Mouse (Mus musculus): ENCODE data around the gene Sp1. TPM values are rescaled to one million over a fixed set of nuclear protein-coding genes. Genes with fewer than 3 reads are reported as not detected.

The Sp1 gene
- polyA plus RNA-seq, 1 experiment from 2014 or later, result 4.7 TPM

DNA sequence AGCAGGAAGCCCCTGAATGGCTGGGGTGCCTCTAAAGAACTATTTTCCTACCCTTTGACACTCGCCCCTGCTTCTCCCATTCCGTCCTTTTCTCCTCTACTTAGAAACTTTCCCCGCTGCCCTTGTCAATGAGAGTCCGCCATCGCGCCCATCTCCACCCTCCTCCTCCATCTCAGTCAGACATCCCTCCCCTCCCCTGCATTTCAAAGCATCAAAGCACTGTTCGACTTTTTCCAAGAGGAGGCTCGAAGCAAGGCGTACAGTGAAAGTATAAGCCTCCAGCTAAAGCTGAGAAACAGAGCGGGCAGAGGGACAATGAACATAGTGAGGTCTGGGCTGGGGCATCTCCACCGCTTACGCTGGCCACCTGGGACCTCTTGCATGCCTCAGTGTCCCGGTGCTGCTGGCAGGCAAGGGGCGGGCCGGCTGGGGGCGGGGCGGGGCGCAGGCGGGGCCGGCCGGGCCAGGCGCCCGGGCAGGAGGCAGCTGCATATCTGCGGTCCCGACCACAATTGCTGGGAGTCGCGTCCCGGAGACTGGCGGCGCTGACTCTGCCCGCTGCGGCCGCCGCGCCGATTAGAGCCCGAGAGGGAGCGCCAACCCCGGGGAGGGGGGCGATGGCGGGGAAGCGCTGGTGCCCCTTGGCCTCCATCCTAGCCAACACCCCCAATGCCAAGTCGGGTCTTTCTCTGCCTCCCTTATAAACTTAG lies 29.3 kb upstream of the Sp1 start:
- peak; percentile 79 for DNase-seq (ENCODE audit: low spot score)
- peak overlapping the region; percentile 79 for H3K27ac ChIP-seq (replicated peaks)
- under 1% methylated on average over 43 of the region's 43 CpGs for WGBS
- H3K9me3 ChIP-seq (ENCODE audit: control insufficient read depth, low read length), result no peaks in the 10 kb centered on the region
- peak overlapping the region; percentile 97 for H3K4me2 ChIP-seq (replicated peaks; ENCODE audit: low read depth)
- H3K9ac ChIP-seq (ENCODE audit: low read length), result peak overlapping the region; percentile 70
- peak overlapping the region; percentile 64 for H3K4me3 ChIP-seq (ENCODE audit: low read depth, low read length)
- peak; percentile 77 for ATAC-seq (ENCODE audit: low FRiP score, low TSS enrichment)
- TF ChIP-seq CTCF (IDR thresholded peaks at IDR 0.05; ENCODE audit: low read depth) (no peak), EP300 (optimal IDR thresholded peaks at IDR 0.05) (no peak)
- no peaks in the 10 kb centered on the region for H3K36me3 ChIP-seq (ENCODE audit: control insufficient read depth, insufficient read depth, low read length)
- H3K27me3 ChIP-seq (ENCODE audit: control insufficient read depth, insufficient read depth, low read length), result no peaks in the 10 kb centered on the region
- H3K4me1 ChIP-seq (replicated peaks; ENCODE audit: control insufficient read depth, insufficient read depth), result 0 out of 2 replicates have a peak, but pooled peaks cover 3% of the 10 kb centered on the region

DNA sequence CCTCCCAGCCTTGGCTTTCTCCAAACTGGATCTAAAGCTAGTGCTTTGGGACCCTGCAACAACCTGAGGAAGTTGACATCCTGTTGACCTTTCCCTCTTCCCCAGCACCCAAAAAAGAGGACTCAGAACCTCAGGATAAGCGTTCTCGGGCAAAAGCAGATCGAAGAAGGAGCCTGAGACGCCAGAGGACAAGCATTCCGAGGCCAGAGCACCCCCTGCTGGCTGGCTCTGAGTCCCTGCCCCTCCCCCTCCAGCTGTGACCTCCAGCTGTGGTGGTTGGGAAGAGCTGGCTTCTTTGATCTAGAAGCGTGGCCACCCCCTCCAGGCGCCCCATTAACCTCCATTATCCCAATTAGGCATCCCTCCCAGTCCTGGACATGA lies 28.8 kb upstream of the Sp1 start:
- Histone ChIP-seq H3K9me3 (ENCODE audit: control insufficient read depth, low read length) (no peaks in the 10 kb centered on the region), H3K4me2 (replicated peaks; ENCODE audit: low read depth) (peak overlapping the region; percentile 97), H3K9ac (ENCODE audit: low read length) (peak overlapping the region; percentile 70), H3K36me3 (ENCODE audit: control insufficient read depth, insufficient read depth, low read length) (no peaks in the 10 kb centered on the region), H3K27me3 (ENCODE audit: control insufficient read depth, insufficient read depth, low read length) (no peaks in the 10 kb centered on the region), H3K4me3 (ENCODE audit: low read depth, low read length) (peak overlapping the region; percentile 64), H3K4me1 (replicated peaks; ENCODE audit: control insufficient read depth, insufficient read depth) (0 out of 2 replicates have a peak, but pooled peaks cover 3% of the 10 kb centered on the region), H3K27ac (replicated peaks) (peak overlapping the region; percentile 79)
- WGBS, result 3% methylated on average over 7 of the region's 7 CpGs
- DNase-seq (ENCODE audit: low spot score) (peak; percentile 92), ATAC-seq (ENCODE audit: low FRiP score, low TSS enrichment) (peak; percentile 80)
- peak; percentile 97 for TF ChIP-seq CTCF (IDR thresholded peaks at IDR 0.05; ENCODE audit: low read depth)
- TF ChIP-seq EP300 (optimal IDR thresholded peaks at IDR 0.05), result no peak

DNA sequence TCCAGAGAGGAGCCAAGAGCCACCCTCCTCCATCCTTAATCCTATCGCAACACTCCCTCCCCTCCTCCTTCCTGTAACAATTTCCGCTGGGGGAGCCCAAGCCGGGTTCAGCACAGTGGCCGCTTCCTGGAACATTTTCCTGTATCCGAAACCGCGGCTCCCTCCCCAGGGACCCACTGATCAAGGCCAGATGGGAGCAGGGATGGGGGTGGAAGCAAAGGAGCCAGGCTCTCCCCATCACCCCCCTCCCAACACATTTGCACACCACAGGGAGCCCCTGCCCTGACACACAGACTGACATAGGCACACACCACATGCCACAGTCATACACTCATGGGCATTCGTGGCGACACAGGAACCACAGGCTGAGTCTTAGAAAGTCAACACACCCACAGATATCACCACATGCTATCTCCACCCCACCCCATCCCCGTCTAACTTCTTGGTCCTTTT lies 28.1 kb upstream of the Sp1 start:
- TF ChIP-seq EP300 (optimal IDR thresholded peaks at IDR 0.05), result no peak
- TF ChIP-seq CTCF (IDR thresholded peaks at IDR 0.05; ENCODE audit: low read depth), result no peak
- DNase-seq (ENCODE audit: low spot score) (no peak), ATAC-seq (ENCODE audit: low FRiP score, low TSS enrichment) (peak; percentile 27; the same call in 1 of the 2 replicates)
- H3K36me3 ChIP-seq (ENCODE audit: control insufficient read depth, insufficient read depth, low read length), result no peaks in the 10 kb centered on the region
- H3K4me1 ChIP-seq (replicated peaks; ENCODE audit: control insufficient read depth, insufficient read depth), result 0 out of 2 replicates have a peak, but pooled peaks cover 3% of the 10 kb centered on the region
- H3K9ac ChIP-seq (ENCODE audit: low read length), result peak overlapping the region; percentile 35; the same call in 1 of the 2 replicates
- H3K4me2 ChIP-seq (replicated peaks; ENCODE audit: low read depth), result peak overlapping the region; percentile 97
- WGBS, result 15% methylated on average over 10 of the region's 10 CpGs
- H3K27ac ChIP-seq (replicated peaks), result peak overlapping the region; percentile 56
- H3K4me3 ChIP-seq (ENCODE audit: low read depth, low read length), result no peak overlapping the region
- no peaks in the 10 kb centered on the region for H3K27me3 ChIP-seq (ENCODE audit: control insufficient read depth, insufficient read depth, low read length)
- H3K9me3 ChIP-seq (ENCODE audit: control insufficient read depth, low read length), result no peaks in the 10 kb centered on the region

DNA sequence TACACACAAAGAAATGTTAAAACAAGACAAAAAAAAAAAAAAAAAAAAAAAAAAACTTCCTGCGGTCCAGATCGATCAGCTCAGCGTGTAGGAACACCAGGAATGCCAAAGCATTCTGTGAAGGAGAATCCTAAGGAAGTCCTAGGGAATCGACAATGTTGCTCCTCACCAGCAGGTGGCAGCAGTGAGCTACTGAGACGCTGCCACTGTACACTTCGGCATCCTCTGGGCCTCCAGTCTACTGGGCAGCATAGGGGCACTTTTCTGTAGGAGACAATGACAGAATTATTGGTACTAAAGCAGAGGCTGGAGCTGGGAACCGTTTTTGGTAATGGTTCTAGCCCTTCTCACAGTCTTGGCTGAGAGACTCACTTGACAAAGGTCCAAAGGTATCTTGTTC lies 24.4 kb upstream of the Sp1 start:
- Histone ChIP-seq H3K36me3 (ENCODE audit: control insufficient read depth, insufficient read depth, low read length) (no peaks in the 10 kb centered on the region), H3K27me3 (ENCODE audit: control insufficient read depth, insufficient read depth, low read length) (no peaks in the 10 kb centered on the region), H3K27ac (replicated peaks) (no peak overlapping the region), H3K4me2 (replicated peaks; ENCODE audit: low read depth) (no peak overlapping the region), H3K4me1 (replicated peaks; ENCODE audit: control insufficient read depth, insufficient read depth) (0 out of 2 replicates have a peak, but pooled peaks cover 3% of the 10 kb centered on the region), H3K9ac (ENCODE audit: low read length) (no peak overlapping the region), H3K9me3 (ENCODE audit: control insufficient read depth, low read length) (no peaks in the 10 kb centered on the region), H3K4me3 (ENCODE audit: low read depth, low read length) (no peak overlapping the region)
- peak; percentile 88 for DNase-seq (ENCODE audit: low spot score)
- TF ChIP-seq CTCF (IDR thresholded peaks at IDR 0.05; ENCODE audit: low read depth) (peak; percentile 98), EP300 (optimal IDR thresholded peaks at IDR 0.05) (no peak)
- peak; percentile 78 for ATAC-seq (ENCODE audit: low FRiP score, low TSS enrichment)
- WGBS, result 1% methylated on average over 7 of the region's 7 CpGs

DNA sequence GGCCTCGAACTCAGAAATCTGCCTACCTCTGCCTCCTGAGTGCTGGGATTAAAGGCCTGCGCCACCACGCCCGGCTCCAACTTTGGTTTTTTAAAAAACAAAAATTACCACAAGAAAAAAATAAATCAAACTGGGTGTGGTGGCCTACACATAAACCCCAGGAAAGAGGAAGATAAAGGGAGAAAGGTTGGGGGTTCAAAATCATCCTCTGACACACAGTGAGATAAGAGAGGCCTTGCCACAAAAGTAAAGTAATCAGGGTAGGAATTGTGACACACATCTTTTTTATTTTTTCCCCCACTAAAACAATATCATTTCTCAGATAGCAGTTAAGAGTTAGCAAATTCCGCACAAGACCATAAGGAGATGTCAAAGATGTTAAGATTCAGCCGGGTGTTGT lies 22.3 kb upstream of the Sp1 start:
- H3K27me3 ChIP-seq (ENCODE audit: control insufficient read depth, insufficient read depth, low read length), result no peaks in the 10 kb centered on the region
- 85% methylated on average over 6 of the region's 6 CpGs for WGBS
- TF ChIP-seq EP300 (optimal IDR thresholded peaks at IDR 0.05), result no peak
- no peak for TF ChIP-seq CTCF (IDR thresholded peaks at IDR 0.05; ENCODE audit: low read depth)
- no peaks in the 10 kb centered on the region for H3K9me3 ChIP-seq (ENCODE audit: control insufficient read depth, low read length)
- H3K36me3 ChIP-seq (ENCODE audit: control insufficient read depth, insufficient read depth, low read length), result no peaks in the 10 kb centered on the region
- no peak overlapping the region for H3K4me2 ChIP-seq (replicated peaks; ENCODE audit: low read depth)
- ATAC-seq (ENCODE audit: low FRiP score, low TSS enrichment) (no peak), DNase-seq (ENCODE audit: low spot score) (no peak)
- no peak overlapping the region for H3K27ac ChIP-seq (replicated peaks)
- H3K4me3 ChIP-seq (ENCODE audit: low read depth, low read length), result no peak overlapping the region
- H3K4me1 ChIP-seq (replicated peaks; ENCODE audit: control insufficient read depth, insufficient read depth), result no peaks in the 10 kb centered on the region
- no peak overlapping the region for H3K9ac ChIP-seq (ENCODE audit: low read length)

DNA sequence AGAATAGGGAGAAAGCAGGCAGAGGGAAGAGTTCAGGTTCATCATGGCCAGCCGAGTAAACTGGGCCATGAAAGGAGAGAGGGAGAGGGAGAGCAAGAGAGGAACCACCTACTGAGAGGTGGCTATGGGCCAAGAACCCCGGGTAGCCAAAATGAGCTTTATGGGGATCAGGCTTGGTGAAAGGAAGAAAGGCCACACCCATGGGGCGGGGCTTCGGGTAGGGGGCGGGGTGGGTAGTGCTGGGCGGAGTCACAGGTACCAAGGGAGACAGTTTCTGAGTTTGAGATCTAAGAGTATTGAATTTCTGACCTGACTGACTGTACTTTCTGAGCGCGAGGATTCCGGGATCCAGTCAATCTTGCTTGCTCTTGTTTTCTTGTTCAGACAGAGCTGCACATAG lies 19.3 kb upstream of the Sp1 start:
- 40% methylated on average over 9 of the region's 9 CpGs for whole genome bisulfite sequencing
- Histone ChIP-seq H3K4me3 (ENCODE audit: low read depth, low read length) (no peak overlapping the region), H3K4me2 (replicated peaks; ENCODE audit: low read depth) (no peak overlapping the region), H3K27ac (replicated peaks) (no peak overlapping the region), H3K27me3 (ENCODE audit: control insufficient read depth, insufficient read depth, low read length) (no peaks in the 10 kb centered on the region), H3K4me1 (replicated peaks; ENCODE audit: control insufficient read depth, insufficient read depth) (no peaks in the 10 kb centered on the region), H3K9me3 (ENCODE audit: control insufficient read depth, low read length) (no peaks in the 10 kb centered on the region), H3K36me3 (ENCODE audit: control insufficient read depth, insufficient read depth, low read length) (no peaks in the 10 kb centered on the region), H3K9ac (ENCODE audit: low read length) (no peak overlapping the region)
- TF ChIP-seq CTCF (IDR thresholded peaks at IDR 0.05; ENCODE audit: low read depth) (no peak), EP300 (optimal IDR thresholded peaks at IDR 0.05) (no peak)
- peak; percentile 49 for DNase-seq (ENCODE audit: low spot score)
- no peak for ATAC-seq (ENCODE audit: low FRiP score, low TSS enrichment)

Data from stomach, postnatal 0 days (tissue).